Mouse (Mus musculus) bone marrow, adult 2 months (tissue): ENCODE results near the gene Slc29a4.

Source experiments
- CTCF ChIP-seq: fragments of 200-500 bp; IDR thresholded peaks from 2 replicates; pipeline ENCODE4 v1.5.1; 2011; ENCODE audit warnings: low read length, control low read depth; ENCODE audit not compliant: control insufficient read depth, insufficient read depth
- POLR2A ChIP-seq: fragments of 200-500 bp; IDR thresholded peaks from 2 replicates; pipeline ENCODE4 v1.6.1; 2011; ENCODE audit warnings: low read depth, mild to moderate bottlenecking, control low read depth, low read length, borderline replicate concordance; ENCODE audit not compliant: control insufficient read depth

DNA sequence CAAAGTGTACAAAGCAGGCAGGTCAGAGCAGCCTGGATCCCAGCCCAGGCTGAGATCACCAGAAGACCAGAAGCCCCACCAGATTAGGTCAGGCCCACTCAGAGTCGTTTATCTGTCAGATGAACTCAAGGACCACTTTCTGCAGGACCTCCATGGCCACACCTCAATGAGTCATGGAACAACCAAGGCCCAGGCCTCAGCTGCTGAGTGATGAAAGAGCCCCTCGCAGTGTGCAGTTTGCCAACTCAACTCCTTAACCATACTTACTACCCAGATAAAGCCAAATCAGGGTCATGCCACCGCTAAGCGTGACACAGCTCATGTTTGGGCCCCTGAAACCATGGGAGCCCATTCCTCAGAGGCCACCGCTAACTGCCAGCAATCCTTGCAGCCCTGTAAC, 15.4 kb downstream of the Slc29a4 start:
- TF ChIP-seq CTCF (no peak), POLR2A (no peak)
